ENCODE assay signal across 8 mouse cellular contexts in genomic region chr14:54894296-54895151, GRCm38 (mm10). TPM values are rescaled to one million over a fixed set of nuclear protein-coding genes. Genes with fewer than 3 reads are reported as not detected.
DNase-seq lines count a peak whose midpoint lies in the region; ATAC-seq lines count a peak whose summit lies in the region.

No protein-coding gene starts in this region.

- peak overlapping the region; percentile 93 for H3K4me3 ChIP-seq in forebrain, embryonic 13.5 days
- peak overlapping the region; percentile 95 for H3K4me3 ChIP-seq in hindbrain, embryonic 10.5 days
- H3K4me3 ChIP-seq in limb, embryonic 12.5 days (replicated peaks): peak overlapping the region; percentile 95
- H3K4me3 ChIP-seq in midbrain, embryonic 12.5 days: peak overlapping the region; percentile 98

- DNase-seq in cerebellum, adult 9-10 months: peak; percentile 69
- no peak for DNase-seq in cerebellum, postnatal 4 days (ENCODE audit: low spot score in 2 of 2)
- DNase-seq in adrenal gland, postnatal 14 days: peak; percentile 83
- DNase-seq in hindbrain, embryonic 10.5 days (ENCODE audit: low spot score): peak; percentile 65
- DNase-seq in spleen, postnatal 36 days (ENCODE audit: low spot score in 2 of 2): peak; percentile 53 to 57

- no peaks in the 10 kb centered on the region for H3K27me3 ChIP-seq in forebrain, embryonic 13.5 days
- H3K27me3 ChIP-seq in hindbrain, embryonic 10.5 days (ENCODE audit: insufficient read depth, poor library complexity, severe bottlenecking): no peaks in the 10 kb centered on the region
- H3K27me3 ChIP-seq in limb, embryonic 12.5 days: no peaks in the 10 kb centered on the region
- no peaks in the 10 kb centered on the region for H3K27me3 ChIP-seq in midbrain, embryonic 12.5 days

- H3K36me3 ChIP-seq in forebrain, embryonic 13.5 days (ENCODE audit: poor library complexity, severe bottlenecking): peaks cover 39% of the 10 kb centered on the region
- H3K36me3 ChIP-seq in hindbrain, embryonic 10.5 days: peaks cover 39% of the 10 kb centered on the region
- peaks cover 38% of the 10 kb centered on the region for H3K36me3 ChIP-seq in limb, embryonic 12.5 days
- H3K36me3 ChIP-seq in midbrain, embryonic 12.5 days: peaks cover 30% of the 10 kb centered on the region

- peak overlapping the region; percentile 76 for H3K4me2 ChIP-seq in forebrain, embryonic 13.5 days
- H3K4me2 ChIP-seq in limb, embryonic 12.5 days: peak overlapping the region; percentile 83
- peak overlapping the region; percentile 74 for H3K4me2 ChIP-seq in midbrain, embryonic 12.5 days (replicated peaks)

- H3K27ac ChIP-seq in forebrain, embryonic 13.5 days: peak overlapping the region; percentile 94
- H3K27ac ChIP-seq in hindbrain, embryonic 10.5 days: peak overlapping the region; percentile 100
- peak overlapping the region; percentile 95 for H3K27ac ChIP-seq in limb, embryonic 12.5 days
- H3K27ac ChIP-seq in midbrain, embryonic 12.5 days (replicated peaks): peak overlapping the region; percentile 93

- H3K9me3 ChIP-seq in forebrain, embryonic 13.5 days (replicated peaks): no peaks in the 10 kb centered on the region
- H3K9me3 ChIP-seq in hindbrain, embryonic 10.5 days: no peaks in the 10 kb centered on the region
- H3K9me3 ChIP-seq in limb, embryonic 12.5 days: no peaks in the 10 kb centered on the region
- no peaks in the 10 kb centered on the region for H3K9me3 ChIP-seq in midbrain, embryonic 12.5 days

- peaks cover 19% of the 10 kb centered on the region for H3K4me1 ChIP-seq in forebrain, embryonic 13.5 days
- H3K4me1 ChIP-seq in hindbrain, embryonic 10.5 days (replicated peaks): peaks cover 17% of the 10 kb centered on the region
- H3K4me1 ChIP-seq in limb, embryonic 12.5 days (replicated peaks): peaks cover 13% of the 10 kb centered on the region
- peaks cover 22% of the 10 kb centered on the region for H3K4me1 ChIP-seq in midbrain, embryonic 12.5 days

- under 1% methylated on average over 49 of the region's 54 CpGs for WGBS in forebrain, embryonic 13.5 days
- under 1% methylated on average over 54 of the region's 54 CpGs for WGBS in hindbrain, embryonic 10.5 days
- WGBS in limb, embryonic 12.5 days: under 1% methylated on average over 52 of the region's 54 CpGs
- WGBS in midbrain, embryonic 12.5 days: under 1% methylated on average over 50 of the region's 54 CpGs

- peak; percentile 44 for ATAC-seq in forebrain, embryonic 13.5 days
- ATAC-seq in limb, embryonic 12.5 days (ENCODE audit: insufficient number of reproducible peaks, insufficient read depth, low FRiP score, low TSS enrichment, low read depth): peak; percentile 43
- ATAC-seq in midbrain, embryonic 12.5 days (ENCODE audit: low FRiP score, low read depth): peak; percentile 59

- H3K9ac ChIP-seq in forebrain, embryonic 13.5 days: peak overlapping the region; percentile 98
- H3K9ac ChIP-seq in limb, embryonic 12.5 days (replicated peaks): peak overlapping the region; percentile 99
- peak overlapping the region; percentile 100 for H3K9ac ChIP-seq in midbrain, embryonic 12.5 days (replicated peaks)

RNA-seq across cellular contexts. Expression of gene Pabpn1, which starts 2.2 kb away (rescaled TPM):
- 154 and 191 TPM in 2 replicates for total RNA-seq in adrenal gland, postnatal 14 days (2021)
- 167 and 171 TPM in 2 replicates for polyA plus RNA-seq in forebrain, embryonic 13.5 days (2015; fragmentation: Nextera tagmentation; extraction: Ambion mirVana)
- 160 TPM in 2 replicates for polyA plus RNA-seq in hindbrain, embryonic 10.5 days (2016; fragmentation: Nextera tagmentation; extraction: Ambion mirVana)
- 183 and 200 TPM in 2 replicates for polyA plus RNA-seq in limb, embryonic 12.5 days (2016; fragmentation: Nextera tagmentation; extraction: Ambion mirVana)
- 199 and 238 TPM in 2 replicates for polyA plus RNA-seq in midbrain, embryonic 12.5 days (2016; fragmentation: Nextera tagmentation; extraction: Ambion mirVana)

RNA-seq across cellular contexts. Expression of gene Gm20521, which starts 11.3 kb away (rescaled TPM):
- total RNA-seq in adrenal gland, postnatal 14 days (2021): 1.7 and 7.0 TPM in 2 replicates
- 0.30 TPM in 1 of 2 replicates, not detected in the other for polyA plus RNA-seq in forebrain, embryonic 13.5 days (2015; fragmentation: Nextera tagmentation; extraction: Ambion mirVana)
- 0.29 TPM in 1 of 2 replicates, not detected in the other for polyA plus RNA-seq in hindbrain, embryonic 10.5 days (2016; fragmentation: Nextera tagmentation; extraction: Ambion mirVana)
- polyA plus RNA-seq in limb, embryonic 12.5 days (2016; fragmentation: Nextera tagmentation; extraction: Ambion mirVana): not detected in 2 replicates
- 0.22 TPM in 1 of 2 replicates, not detected in the other for polyA plus RNA-seq in midbrain, embryonic 12.5 days (2016; fragmentation: Nextera tagmentation; extraction: Ambion mirVana)

RNA-seq across cellular contexts. Expression of gene Bcl2l2, which starts 11.3 kb away (rescaled TPM):
- total RNA-seq in adrenal gland, postnatal 14 days (2021): 43.5 and 51.9 TPM in 2 replicates
- polyA plus RNA-seq in forebrain, embryonic 13.5 days (2015; fragmentation: Nextera tagmentation; extraction: Ambion mirVana): 3.4 and 4.1 TPM in 2 replicates
- 2.2 and 3.0 TPM in 2 replicates for polyA plus RNA-seq in hindbrain, embryonic 10.5 days (2016; fragmentation: Nextera tagmentation; extraction: Ambion mirVana)
- 2.4 and 3.3 TPM in 2 replicates for polyA plus RNA-seq in limb, embryonic 12.5 days (2016; fragmentation: Nextera tagmentation; extraction: Ambion mirVana)
- polyA plus RNA-seq in midbrain, embryonic 12.5 days (2016; fragmentation: Nextera tagmentation; extraction: Ambion mirVana): 2.7 and 3.7 TPM in 2 replicates

RNA-seq across cellular contexts. Expression of gene Ppp1r3e, which starts 17.2 kb away (rescaled TPM):
- 14.0 and 15.9 TPM in 2 replicates for total RNA-seq in adrenal gland, postnatal 14 days (2021)
- 1.4 and 2.0 TPM in 2 replicates for polyA plus RNA-seq in forebrain, embryonic 13.5 days (2015; fragmentation: Nextera tagmentation; extraction: Ambion mirVana)
- polyA plus RNA-seq in hindbrain, embryonic 10.5 days (2016; fragmentation: Nextera tagmentation; extraction: Ambion mirVana): 0.38 and 0.44 TPM in 2 replicates
- polyA plus RNA-seq in limb, embryonic 12.5 days (2016; fragmentation: Nextera tagmentation; extraction: Ambion mirVana): 0.74 TPM in 1 of 2 replicates, not detected in the other
- 0.80 and 1.6 TPM in 2 replicates for polyA plus RNA-seq in midbrain, embryonic 12.5 days (2016; fragmentation: Nextera tagmentation; extraction: Ambion mirVana)

RNA-seq across cellular contexts. Expression of gene Slc22a17, which starts 18.4 kb away (rescaled TPM):
- total RNA-seq in adrenal gland, postnatal 14 days (2021): 30.7 and 32.9 TPM in 2 replicates
- polyA plus RNA-seq in forebrain, embryonic 13.5 days (2015; fragmentation: Nextera tagmentation; extraction: Ambion mirVana): 90.8 and 102 TPM in 2 replicates
- polyA plus RNA-seq in hindbrain, embryonic 10.5 days (2016; fragmentation: Nextera tagmentation; extraction: Ambion mirVana): 45.2 and 62.5 TPM in 2 replicates
- 98.2 and 102 TPM in 2 replicates for polyA plus RNA-seq in limb, embryonic 12.5 days (2016; fragmentation: Nextera tagmentation; extraction: Ambion mirVana)
- polyA plus RNA-seq in midbrain, embryonic 12.5 days (2016; fragmentation: Nextera tagmentation; extraction: Ambion mirVana): 110 and 125 TPM in 2 replicates

Comparison
In these comparisons a context has a peak if more than half of its experiments do, and no peak if none do; other contexts are left out.
1. DNase-seq: peak in cerebellum, adult 9-10 months (single experiment), adrenal gland, postnatal 14 days (single experiment), hindbrain, embryonic 10.5 days (single experiment) and spleen, postnatal 36 days (2 of 2); none in cerebellum, postnatal 4 days (0 of 2).
2. Peak in every context shown above with its lines, with median percentiles within 50 percentile points of each other: ATAC-seq, H3K27ac ChIP-seq, H3K4me2 ChIP-seq, H3K4me3 ChIP-seq and H3K9ac ChIP-seq.